Mouse (Mus musculus) lung, adult 2 months (tissue): ENCODE data around the gene Acot1.

ENCODE experiments used
- CTCF ChIP-seq: fragments of 200-500 bp; IDR thresholded peaks from 2 replicates; pipeline ENCODE4 v1.5.1; 2011; ENCODE audit warnings: mild to moderate bottlenecking, low read length, control low read depth; ENCODE audit not compliant: insufficient read depth
- POLR2A ChIP-seq: fragments of 200-500 bp; IDR thresholded peaks from 2 replicates; pipeline ENCODE4 v1.6.1; 2011; ENCODE audit warnings: low read depth, mild to moderate bottlenecking, control low read depth, low read length, borderline replicate concordance; ENCODE audit errors: extremely low read depth

- TF ChIP-seq POLR2A: no peak
- no peak for TF ChIP-seq CTCF
Measured at GRCm38 (mm10) chr12:84052609-84053008, 43.3 kb downstream of the Acot1 start.
